Mouse (Mus musculus) megakaryocyte, embryonic 14.5 days (primary cell): ENCODE measurements around the gene Zfp775.

Source experiments
- FLI1 ChIP-seq: IDR thresholded peaks from 2 replicates; pipeline ENCODE4 v1.6.1; 2012; ENCODE audit warnings: low read length, inconsistent platforms, mixed read lengths
- GATA1 ChIP-seq: IDR thresholded peaks from 3 replicates; pipeline ENCODE4 v1.6.1; 2012; ENCODE audit warnings: mixed read lengths, low read length, inconsistent platforms, borderline replicate concordance

GRCm38 (mm10) chr6:48658721-48659120 is 56.9 kb downstream of the Zfp775 start:
- TF ChIP-seq GATA1 (no peak), FLI1 (no peak)
